Mouse (Mus musculus) thymus, postnatal 0 days (tissue): ENCODE data around the gene Dnajc6. TPM values are rescaled to one million over a fixed set of nuclear protein-coding genes. Genes with fewer than 3 reads are reported as not detected.

ENCODE experiments used
- DNase-seq: peaks from one replicate; pipeline ENCODE4 v3.0.0-alpha.2; 2015; ENCODE audit warnings: low spot score
- polyA plus RNA-seq: library from polyadenylated mRNA; unstranded; fragments of >200 nt; fragmentation: Nextera tagmentation; extraction: Ambion mirVana; gene quantifications from 2 replicates; pipeline ENCODE4 v1.2.1, GENCODE M21; 2015

The Dnajc6 gene
- polyA plus RNA-seq, 1 experiment from 2014 or later = 13.8 TPM

GRCm38 (mm10) chr4:101564746-101565417 lies 68.4 kb downstream of the Dnajc6 start:
- DNase-seq = no peak

- DNase-seq = no peak
Observed at GRCm38 (mm10) chr4:101569076-101569475, 72.6 kb downstream of the Dnajc6 start.

- DNase-seq = no peak
Observed at GRCm38 (mm10) chr4:101572142-101572541, 75.7 kb downstream of the Dnajc6 start.

- DNase-seq = no peak
Observed at GRCm38 (mm10) chr4:101575307-101575706, 78.9 kb downstream of the Dnajc6 start.

GRCm38 (mm10) chr4:101578720-101579119 lies 82.3 kb downstream of the Dnajc6 start:
- DNase-seq = no peak

- no peak for DNase-seq
Observed at GRCm38 (mm10) chr4:101579517-101579916, 83.1 kb downstream of the Dnajc6 start.

- DNase-seq = no peak
Observed at GRCm38 (mm10) chr4:101581156-101581555, 84.7 kb downstream of the Dnajc6 start.

- no peak for DNase-seq
Observed at GRCm38 (mm10) chr4:101582882-101583281, 86.4 kb downstream of the Dnajc6 start.

- DNase-seq = peak; percentile 33
Observed at GRCm38 (mm10) chr4:101584524-101585454, 88.3 kb downstream of the Dnajc6 start.

- no peak for DNase-seq
Observed at GRCm38 (mm10) chr4:101585455-101586184, 89.2 kb downstream of the Dnajc6 start.

GRCm38 (mm10) chr4:101588932-101589331 lies 92.5 kb downstream of the Dnajc6 start:
- DNase-seq = no peak

GRCm38 (mm10) chr4:101589771-101590170 lies 93.3 kb downstream of the Dnajc6 start:
- no peak for DNase-seq

- DNase-seq = no peak
Observed at GRCm38 (mm10) chr4:101591400-101591799, 95.0 kb downstream of the Dnajc6 start.

- no peak for DNase-seq
Observed at GRCm38 (mm10) chr4:101592466-101592865, 96.0 kb downstream of the Dnajc6 start.

- DNase-seq = peak; percentile 47
Observed at GRCm38 (mm10) chr4:101601758-101602157, 105.3 kb downstream of the Dnajc6 start.

- no peak for DNase-seq
Observed at GRCm38 (mm10) chr4:101603635-101604034, 107.2 kb downstream of the Dnajc6 start.

GRCm38 (mm10) chr4:101616520-101616919 lies 120.1 kb downstream of the Dnajc6 start:
- DNase-seq = no peak

- DNase-seq = no peak
Observed at GRCm38 (mm10) chr4:101617742-101618141, 121.3 kb downstream of the Dnajc6 start.

GRCm38 (mm10) chr4:101620206-101620605 lies 123.8 kb downstream of the Dnajc6 start:
- no peak for DNase-seq

- no peak for DNase-seq
Observed at GRCm38 (mm10) chr4:101621241-101621640, 124.8 kb downstream of the Dnajc6 start.

- DNase-seq = no peak
Observed at GRCm38 (mm10) chr4:101625278-101625677, 128.8 kb downstream of the Dnajc6 start.

- no peak for DNase-seq
Observed at GRCm38 (mm10) chr4:101635596-101635995, 139.1 kb downstream of the Dnajc6 start.
